Mouse (Mus musculus) left cerebral cortex, adult 6 months (tissue): Measurements from ENCODE around the gene Ppp2r3a. TPM values are rescaled to one million over a fixed set of nuclear protein-coding genes. Genes with fewer than 3 reads are reported as not detected.

ENCODE experiments used
- long read RNA-seq, 2 experiments: library from polyadenylated mRNA; unstranded; transcript quantifications; one replicate each; pipeline ENCODE4 v2.0.0; 2019 to 2020
- polyA plus RNA-seq: library from polyadenylated mRNA; unstranded; fragments of <200 nt; fragmentation: Nextera tagmentation; gene quantifications from 2 replicates; pipeline ENCODE4 v1.2.3, GENCODE M21; 2021

The Ppp2r3a gene
- polyA plus RNA-seq: 5.6 and 6.9 TPM in 2 replicates
- long read RNA-seq, experiment 1, full-length matches to known transcripts: 5 of 19 reads
- long read RNA-seq, experiment 1, partial matches to known transcripts: 7 of 19 reads
- long read RNA-seq, experiment 1, other reads (novel, unspliced or antisense): 7 of 19 reads
- long read RNA-seq, experiment 2, partial matches to known transcripts: 6 of 15 reads
- long read RNA-seq, experiment 2, other reads (novel, unspliced or antisense): 9 of 15 reads

GRCm38 (mm10) chr9:101251644-101252337 is at the start of gene Ppp2r3a:
Ppp2r3a (minus strand) TSS chr9:101251795.

GRCm38 (mm10) chr9:101073987-101074331 is 177.6 kb downstream of the Ppp2r3a start, which contains the start of gene Msl2:
Msl2 (plus strand) TSS chr9:101074101.

Other genes with a start within 250 kb of the Ppp2r3a start
- 26.1 and 35.9 TPM in 2 replicates for gene Pccb, start 216.9 kb downstream of the Ppp2r3a start, polyA plus RNA-seq
- gene Msl2, start 177.7 kb downstream of the Ppp2r3a start, polyA plus RNA-seq: 3.4 and 7.8 TPM in 2 replicates